Mouse (Mus musculus) testis, adult 2 months (tissue): ENCODE data around the gene Sympk.

ENCODE experiments used
- CTCF ChIP-seq: fragments of 200-500 bp; IDR thresholded peaks from 2 replicates; pipeline ENCODE4 v1.5.1; 2012; ENCODE audit warnings: low read depth, mild to moderate bottlenecking, inconsistent platforms, low read length, moderate library complexity; ENCODE audit not compliant: control insufficient read depth, insufficient read depth, insufficient replicate concordance
- POLR2A ChIP-seq: fragments of 200-500 bp; IDR thresholded peaks from 2 replicates; pipeline ENCODE4 v1.6.1; 2012; ENCODE audit warnings: low read depth, mild to moderate bottlenecking, inconsistent platforms, low read length, moderate library complexity; ENCODE audit not compliant: control insufficient read depth

DNA sequence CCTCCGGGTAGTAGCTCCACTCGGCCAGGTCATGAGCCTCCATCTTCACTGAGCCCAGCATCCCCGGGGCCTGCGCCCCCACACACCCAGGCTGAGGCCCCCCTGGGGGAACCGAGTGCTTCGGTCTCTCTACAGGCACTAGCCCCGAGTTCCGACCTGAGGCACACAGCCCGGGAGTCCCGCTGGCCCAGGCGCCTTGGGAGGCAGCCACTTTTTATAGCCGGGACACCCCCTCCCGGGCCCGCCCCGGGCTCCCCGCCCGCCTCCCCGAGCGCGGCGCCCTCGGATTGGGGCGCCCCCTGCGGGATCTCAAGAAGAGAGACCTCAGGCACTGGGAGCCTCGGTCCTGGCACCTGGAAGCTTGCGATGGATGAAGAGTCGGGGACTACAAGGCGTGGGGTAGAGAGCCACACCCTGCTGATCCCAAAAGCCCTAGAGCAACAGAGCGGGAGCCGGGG, 791 bp upstream of the Sympk start, which contains the start of gene Foxa3:
- TF ChIP-seq CTCF: no peak
- TF ChIP-seq POLR2A: no peak
